Mouse (Mus musculus): ENCODE data around the gene Mettl26. TPM values are rescaled to one million over a fixed set of nuclear protein-coding genes. Genes with fewer than 3 reads are reported as not detected.

Gene Mettl26
- total RNA-seq (2021), result 10 to 100 TPM; 80.4 to 81.3 TPM
- long read RNA-seq, experiment 1, transcript Mettl26-201 (6 exons, 1,243 nt), result major isoform, 88 of 130 reads
- long read RNA-seq, experiment 1, transcript Mettl26-204 (5 exons, 1,026 nt), result minor isoform, 32 of 130 reads
- long read RNA-seq, experiment 1, partial matches to known transcripts, result 8 of 130 reads
- long read RNA-seq, experiment 1, other reads (novel, unspliced or antisense), result 2 of 130 reads
- long read RNA-seq, experiment 2, transcript Mettl26-201 (6 exons, 1,243 nt), result major isoform, 60 of 102 reads
- long read RNA-seq, experiment 2, transcript Mettl26-204 (5 exons, 1,026 nt), result minor isoform, 31 of 102 reads
- long read RNA-seq, experiment 2, partial matches to known transcripts, result 3 of 102 reads
- long read RNA-seq, experiment 2, other reads (novel, unspliced or antisense), result 7 of 102 reads

GRCm38 (mm10) chr17:25874721-25875170, at the start of gene Mettl26:
TSS of gene Mettl26 (plus strand) at chr17:25875074.
- DNase-seq (ENCODE audit: low spot score in 2 of 2), result peak; percentile 70 to 84

- DNase-seq (ENCODE audit: low spot score in 2 of 2), result no peak
Measured at GRCm38 (mm10) chr17:25825311-25825710, 49.6 kb upstream of the Mettl26 start.

DNA sequence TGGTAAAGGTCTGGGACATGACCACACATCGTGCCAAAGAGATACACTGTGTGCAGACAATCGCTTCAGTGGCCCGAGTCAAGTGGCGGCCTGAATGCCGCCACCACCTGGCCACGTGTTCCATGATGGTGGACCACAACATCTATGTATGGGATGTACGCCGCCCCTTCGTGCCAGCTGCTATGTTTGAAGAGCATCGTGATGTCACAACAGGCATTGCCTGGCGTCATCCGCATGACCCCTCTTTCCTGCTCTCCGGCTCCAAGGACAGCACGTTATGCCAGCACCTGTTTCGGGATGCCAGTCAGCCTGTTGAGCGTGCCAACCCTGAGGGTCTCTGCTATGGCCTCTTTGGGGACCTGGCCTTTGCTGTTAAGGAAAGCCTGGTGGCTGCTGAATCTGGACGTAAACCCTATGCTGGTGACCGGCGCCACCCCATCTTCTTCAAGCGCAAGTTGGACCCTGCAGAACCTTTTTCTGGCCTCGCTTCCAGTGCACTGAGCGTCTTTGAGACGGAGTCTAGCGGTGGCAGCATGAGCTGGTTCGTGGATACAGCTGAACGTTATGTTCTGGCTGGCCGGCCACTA, 48.8 kb upstream of the Mettl26 start:
- DNase-seq (ENCODE audit: low spot score in 2 of 2), result no peak

- DNase-seq (ENCODE audit: low spot score in 2 of 2), result no peak
Measured at GRCm38 (mm10) chr17:25827011-25827410, 47.9 kb upstream of the Mettl26 start.

DNA sequence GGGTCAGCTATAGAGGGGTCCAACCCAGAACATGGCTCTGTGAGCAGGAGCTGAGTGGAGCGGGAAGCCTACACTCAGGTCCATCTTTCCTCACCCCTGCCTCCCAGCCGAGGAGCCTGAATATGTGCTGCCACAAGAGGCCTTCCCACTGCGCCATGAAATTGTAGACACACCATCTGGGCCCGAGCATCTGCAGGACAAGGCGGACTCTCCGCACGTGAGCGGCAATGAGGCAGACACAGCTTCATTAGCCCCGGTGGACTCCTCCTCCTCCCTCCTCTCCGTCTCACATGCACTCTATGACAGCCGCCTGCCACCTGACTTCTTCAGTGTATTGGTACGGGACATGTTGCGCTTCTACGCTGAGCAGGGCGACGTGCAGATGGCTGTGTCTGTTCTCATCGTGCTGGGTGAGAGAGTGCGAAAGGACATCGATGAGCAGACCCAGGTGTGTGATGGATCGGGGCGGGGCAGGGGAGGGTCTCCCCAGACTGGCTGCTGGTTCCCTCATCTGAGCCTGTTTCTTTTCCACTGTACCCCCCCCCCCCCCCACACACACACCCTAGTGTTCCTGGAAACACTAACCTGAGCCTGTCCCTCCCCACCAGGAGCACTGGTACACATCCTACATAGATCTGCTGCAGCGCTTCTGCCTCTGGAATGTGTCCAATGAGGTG, 47.2 kb upstream of the Mettl26 start:
- no peak for DNase-seq (ENCODE audit: low spot score in 2 of 2)

DNA sequence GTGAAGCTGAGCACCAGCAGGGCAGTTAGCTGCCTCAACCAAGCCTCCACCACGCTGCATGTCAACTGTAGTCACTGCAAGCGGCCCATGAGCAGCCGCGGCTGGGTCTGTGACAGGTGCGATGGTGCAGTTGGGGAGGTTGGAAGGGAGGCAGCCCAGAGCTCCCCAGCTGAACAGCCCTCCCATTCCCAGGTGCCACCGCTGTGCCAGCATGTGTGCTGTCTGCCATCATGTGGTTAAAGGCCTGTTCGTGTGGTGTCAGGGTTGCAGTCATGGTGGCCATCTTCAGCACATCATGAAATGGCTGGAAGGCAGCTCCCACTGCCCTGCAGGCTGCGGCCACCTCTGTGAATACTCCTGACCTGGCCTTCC, 46.7 kb upstream of the Mettl26 start:
- DNase-seq (ENCODE audit: low spot score in 2 of 2), result no peak

GRCm38 (mm10) chr17:25828712-25829557, 45.9 kb upstream of the Mettl26 start, which contains the start of gene Jmjd8:
TSS of gene Jmjd8 (plus strand) at chr17:25828867.
- DNase-seq (ENCODE audit: low spot score in 2 of 2), result peak; percentile 50 to 61

- DNase-seq (ENCODE audit: low spot score in 2 of 2), result no peak
Measured at GRCm38 (mm10) chr17:25829558-25830017, 45.3 kb upstream of the Mettl26 start.

GRCm38 (mm10) chr17:25830200-25830753, 44.6 kb upstream of the Mettl26 start:
- no peak for DNase-seq (ENCODE audit: low spot score in 2 of 2)

GRCm38 (mm10) chr17:25830806-25831431, 44.0 kb upstream of the Mettl26 start:
- no peak for DNase-seq (ENCODE audit: low spot score in 2 of 2)

DNA sequence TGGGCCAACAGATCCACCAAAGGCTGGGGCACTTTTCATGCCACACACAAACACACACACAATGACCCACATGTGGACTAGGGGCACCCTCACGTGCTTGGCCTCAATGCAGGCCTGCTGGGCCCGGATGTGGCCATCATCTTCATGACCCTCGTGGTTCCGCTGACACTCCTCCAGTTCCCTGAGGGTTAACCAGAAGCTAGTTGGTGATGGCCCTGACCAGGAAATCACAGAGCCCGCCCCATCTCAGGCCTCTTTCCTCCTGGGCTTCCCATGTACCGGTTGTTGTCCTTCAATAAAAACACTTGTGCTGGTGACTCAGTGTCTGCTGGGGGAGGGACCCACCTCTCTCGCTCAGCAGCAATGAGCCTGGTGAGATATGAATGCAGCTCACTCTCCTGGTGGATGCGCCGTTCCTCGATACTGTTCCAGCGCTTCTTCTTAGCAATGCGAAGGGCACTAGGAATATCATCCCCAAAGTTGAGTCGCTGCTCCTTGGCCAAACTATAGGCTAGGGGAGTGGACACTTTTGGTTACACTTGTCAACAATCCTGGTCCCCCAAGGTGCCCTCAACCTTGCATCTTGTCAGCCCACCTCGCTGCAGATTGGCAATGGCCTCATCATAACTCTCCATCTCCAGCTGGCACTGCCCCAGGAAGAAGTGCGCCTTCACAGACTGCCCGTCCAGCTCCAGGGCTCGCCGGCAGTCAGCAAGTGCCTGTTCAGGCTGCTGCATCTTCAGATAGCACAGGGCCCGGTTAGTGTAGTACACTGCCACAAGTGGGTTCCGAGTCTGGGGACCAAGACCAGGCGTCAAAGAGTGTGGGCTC, 43.2 kb upstream of the Mettl26 start:
- DNase-seq (ENCODE audit: low spot score in 2 of 2), result no peak

DNA sequence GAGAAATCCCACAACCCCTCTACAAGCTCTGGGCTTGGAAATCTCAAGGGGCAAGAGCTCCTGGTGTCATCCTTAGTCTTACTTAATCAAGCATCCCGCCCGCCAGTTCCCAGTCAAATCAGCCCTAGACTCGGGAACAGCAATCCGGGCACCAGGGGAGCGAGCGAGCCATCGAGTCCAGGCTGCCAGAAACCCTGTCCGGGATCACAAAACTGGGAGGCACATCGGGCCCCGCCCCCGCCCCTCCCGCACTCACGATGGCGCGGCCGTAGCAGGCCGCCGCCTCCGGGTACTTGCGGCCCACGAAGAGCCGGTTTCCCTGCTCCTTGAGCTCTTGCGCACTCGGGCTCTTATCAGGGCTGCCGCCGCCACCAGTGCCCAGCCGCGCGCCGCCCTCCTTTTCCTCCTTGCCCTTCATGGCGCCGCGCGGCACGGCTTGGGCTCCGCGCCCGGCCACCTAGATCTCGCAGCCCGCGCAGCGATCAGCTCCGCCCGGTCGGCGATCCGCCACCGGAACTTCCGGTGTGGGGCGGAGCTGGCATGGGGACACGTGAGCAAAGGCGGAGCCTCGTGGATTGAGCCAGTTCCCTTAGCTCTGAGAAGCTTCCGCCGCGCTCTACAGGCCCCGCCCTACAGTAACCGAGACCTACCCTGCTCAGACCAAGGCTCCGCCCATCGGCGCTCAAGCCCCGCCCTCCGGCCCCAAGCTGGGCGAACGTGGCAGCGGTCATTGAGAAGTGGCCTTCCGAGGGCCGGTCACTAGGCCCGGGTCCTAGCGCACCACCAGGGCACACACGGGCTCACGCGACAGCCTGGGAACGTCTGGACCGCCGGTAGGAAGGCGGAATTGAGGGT, 42.2 kb upstream of the Mettl26 start:
- DNase-seq (ENCODE audit: low spot score in 2 of 2), result peak; percentile 97 to 99

DNA sequence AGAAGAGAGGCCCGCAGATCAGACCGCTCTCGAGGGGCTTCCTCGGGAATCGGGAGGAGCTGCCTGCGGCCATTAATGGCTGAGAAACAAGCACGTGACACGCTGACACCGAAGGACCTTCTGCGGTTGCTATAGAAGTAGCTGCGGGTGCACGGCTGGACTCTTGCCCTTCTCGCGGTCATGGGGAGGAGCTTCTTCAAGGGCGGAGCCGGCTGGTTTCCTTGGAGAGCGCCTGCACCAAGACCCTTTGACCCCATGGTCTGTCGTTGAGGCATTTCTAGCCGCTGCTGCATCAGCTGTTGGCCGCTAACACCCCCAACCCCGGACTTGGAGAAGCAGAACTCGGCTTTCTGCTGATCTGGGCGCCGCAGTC, 41.6 kb upstream of the Mettl26 start, which contains the start of gene Stub1:
TSS of gene Stub1 (minus strand) at position 114 of the 373 bp plus-strand sequence.
- DNase-seq (ENCODE audit: low spot score in 2 of 2), result peak in 1 of 2 experiments; percentile 62

GRCm38 (mm10) chr17:25833961-25834594, 40.8 kb upstream of the Mettl26 start:
- no peak for DNase-seq (ENCODE audit: low spot score in 2 of 2)

DNA sequence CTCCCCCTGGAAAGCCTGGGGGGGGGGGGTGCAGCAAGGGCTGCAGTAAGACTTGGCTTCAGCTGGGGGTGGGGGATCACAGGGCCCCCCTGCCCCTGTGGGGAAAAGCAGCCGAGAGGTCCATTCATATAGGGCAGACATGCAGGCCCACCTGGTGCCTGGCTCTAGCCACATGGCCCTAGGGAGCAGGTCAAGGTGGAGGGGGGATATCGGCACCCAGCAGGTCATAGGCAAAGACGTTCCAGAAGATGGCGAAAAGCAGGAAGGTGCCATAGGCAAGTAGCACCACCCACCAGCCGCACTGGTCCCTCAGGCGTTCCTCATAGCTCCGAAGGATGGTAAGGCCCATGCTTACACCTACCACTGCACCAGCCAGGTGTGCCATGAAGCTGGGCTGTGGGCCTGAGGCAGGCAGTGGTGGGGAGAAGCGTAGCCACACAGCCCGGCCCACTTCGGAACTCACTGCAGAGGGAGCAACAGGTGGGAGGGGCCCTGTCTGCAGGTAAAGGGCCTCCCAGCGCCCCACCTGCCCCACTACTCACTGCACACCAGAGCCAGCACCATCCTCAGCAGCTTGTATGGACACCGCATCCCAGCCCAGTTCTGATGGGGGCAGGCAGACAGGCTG, 40.2 kb upstream of the Mettl26 start:
- no peak for DNase-seq (ENCODE audit: low spot score in 2 of 2)

DNA sequence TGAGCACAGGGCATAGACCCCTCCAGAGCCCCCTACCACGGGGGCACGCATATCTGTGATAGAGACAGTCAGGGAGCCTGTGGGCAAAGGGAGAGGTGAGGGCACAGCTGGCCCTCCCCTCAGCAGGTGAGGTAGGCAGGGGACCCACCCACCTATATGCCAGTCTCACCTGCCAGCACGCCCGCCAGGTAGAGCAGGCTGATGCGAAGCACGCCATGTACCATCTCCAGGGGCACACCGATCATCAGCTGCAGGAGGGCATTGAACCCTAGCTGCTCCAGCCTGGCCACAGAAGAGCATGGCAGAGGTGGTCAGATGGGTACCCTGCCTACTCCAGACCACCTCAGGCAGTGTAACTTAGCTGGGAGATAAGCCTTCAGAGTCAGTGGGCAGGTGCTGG, 39.6 kb upstream of the Mettl26 start:
- no peak for DNase-seq (ENCODE audit: low spot score in 2 of 2)

DNA sequence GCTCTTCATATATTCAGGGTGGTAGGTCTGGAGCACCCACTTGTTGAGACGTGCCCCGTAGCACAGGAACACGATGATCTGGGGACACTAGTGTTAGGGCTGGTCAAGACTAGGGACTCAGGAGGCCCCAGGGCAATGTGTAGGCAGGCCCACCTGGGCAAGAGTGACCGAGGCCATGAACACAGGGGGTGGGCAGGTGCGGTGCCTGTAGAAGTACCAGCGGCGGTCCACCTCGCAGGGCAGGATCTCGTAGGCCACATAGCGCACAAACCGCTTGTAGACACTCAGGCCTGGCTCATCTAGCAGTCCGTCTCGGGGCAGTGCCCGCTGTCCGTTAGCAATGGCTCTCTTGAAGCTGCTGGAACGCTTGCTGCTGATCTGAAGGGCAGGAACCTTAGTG, 39.1 kb upstream of the Mettl26 start:
- DNase-seq (ENCODE audit: low spot score in 2 of 2), result no peak
